Mouse (Mus musculus): ENCODE results near the gene Tnfrsf12a. TPM values are rescaled to one million over a fixed set of nuclear protein-coding genes. Genes with fewer than 3 reads are reported as not detected.

Tnfrsf12a gene
- polyA plus RNA-seq, 1 experiment from 2014 or later: 10.4 TPM

DNA sequence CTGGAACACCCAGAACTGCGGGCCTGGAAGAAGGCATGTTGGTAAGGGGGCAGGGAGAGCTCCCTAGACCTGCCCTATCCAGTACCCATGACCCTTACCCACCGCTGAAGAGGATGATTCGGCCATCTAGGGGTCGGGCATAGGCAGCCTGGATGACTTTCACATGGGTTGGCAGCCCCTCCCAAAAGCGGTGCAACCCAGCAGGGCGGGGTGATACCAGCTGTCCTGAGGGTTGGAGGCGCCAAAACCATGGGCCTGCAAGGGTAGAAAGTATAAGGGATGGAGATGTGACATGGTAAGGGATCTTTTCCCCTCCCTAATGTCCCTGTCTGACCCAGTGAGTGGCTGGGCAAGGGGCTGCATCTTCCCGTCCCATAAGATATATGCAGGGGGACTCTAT, 46.0 kb downstream of the Tnfrsf12a start:
- no peak overlapping the region for H3K4me3 ChIP-seq
- no peaks in the 10 kb centered on the region for H3K36me3 ChIP-seq
- H3K4me2 ChIP-seq: no peak overlapping the region
- H3K27ac ChIP-seq: no peak overlapping the region
- no peaks in the 10 kb centered on the region for H3K9me3 ChIP-seq
- 83% methylated on average over 8 of the region's 8 CpGs for WGBS
- peaks cover 4% of the 10 kb centered on the region; the same call in 1 of the 2 replicates for H3K4me1 ChIP-seq
- ATAC-seq (ENCODE audit: insufficient number of reproducible peaks, insufficient read depth, low FRiP score, low TSS enrichment, low read depth): no peak
- no peak overlapping the region for H3K9ac ChIP-seq
- peaks cover 5% of the 10 kb centered on the region; the same call in 1 of the 2 replicates for H3K27me3 ChIP-seq

DNA sequence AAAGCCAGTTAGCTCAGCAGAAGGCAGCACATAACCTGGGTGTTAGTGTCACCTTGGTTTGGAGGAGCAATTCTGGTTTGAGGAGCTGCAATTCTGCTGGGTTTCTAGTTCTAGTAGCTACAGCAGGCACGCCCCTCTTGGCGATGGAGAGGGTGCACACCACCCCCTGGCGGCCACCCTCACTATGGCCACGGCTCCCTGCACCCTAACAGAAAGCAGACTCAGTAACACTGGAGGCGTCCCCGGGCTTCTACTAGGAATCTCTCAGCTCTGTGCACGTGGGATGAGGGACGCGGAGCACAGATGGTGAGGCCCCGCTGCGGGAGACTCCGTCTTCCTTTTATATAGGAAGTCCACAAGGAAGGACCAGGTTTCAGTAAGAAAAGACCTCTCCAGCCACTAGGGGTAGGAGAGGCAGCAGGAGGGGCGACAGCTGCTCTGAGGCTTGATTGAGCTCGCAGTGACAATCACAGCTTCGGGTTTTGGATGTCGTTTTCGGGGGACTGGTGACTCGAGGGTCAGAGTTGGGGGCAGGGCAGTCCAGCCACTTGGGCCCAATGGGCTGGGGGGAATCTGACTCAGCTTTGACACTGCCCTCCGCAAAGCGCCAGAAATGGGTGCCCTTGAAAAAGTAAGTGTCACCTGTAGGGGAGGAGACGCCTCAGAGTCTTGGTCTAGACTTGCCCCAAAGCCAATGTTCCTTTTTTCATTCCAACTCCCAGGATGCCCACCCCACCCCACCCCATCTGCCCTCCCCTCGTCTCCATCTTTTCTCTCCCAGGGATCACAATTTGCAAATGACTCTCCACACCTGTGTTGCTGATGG, 46.9 kb downstream of the Tnfrsf12a start:
- ATAC-seq (ENCODE audit: insufficient number of reproducible peaks, insufficient read depth, low FRiP score, low TSS enrichment, low read depth): peak; percentile 78
- peak overlapping the region; percentile 65 for H3K9ac ChIP-seq
- 16% methylated on average over 22 of the region's 22 CpGs for WGBS
- no peaks in the 10 kb centered on the region for H3K36me3 ChIP-seq
- H3K4me3 ChIP-seq: peak overlapping the region; percentile 27
- H3K27me3 ChIP-seq: peaks cover 5% of the 10 kb centered on the region; the same call in 1 of the 2 replicates
- peak overlapping the region; percentile 57 for H3K4me2 ChIP-seq
- no peak overlapping the region for H3K27ac ChIP-seq
- peaks cover 4% of the 10 kb centered on the region; the same call in 1 of the 2 replicates for H3K4me1 ChIP-seq
- H3K9me3 ChIP-seq: no peaks in the 10 kb centered on the region

DNA sequence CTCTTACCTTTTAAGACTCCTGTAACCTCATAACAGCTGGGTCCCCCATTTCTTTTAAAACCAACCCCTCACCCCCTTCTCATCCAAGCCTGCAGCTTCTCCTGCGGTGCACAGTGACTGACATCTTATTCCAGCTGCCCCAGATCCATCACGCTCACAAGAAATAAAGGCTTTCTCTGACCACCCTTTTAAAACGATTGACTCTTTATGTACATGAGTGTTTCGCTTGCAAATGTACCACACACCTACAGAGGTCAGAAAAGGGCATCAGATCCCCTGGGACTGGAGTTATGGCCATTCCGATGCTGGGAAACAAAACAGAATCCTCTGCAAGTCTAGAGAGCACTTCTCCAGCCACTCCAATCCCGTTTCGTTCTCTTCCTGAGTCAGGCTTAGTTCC, 49.5 kb downstream of the Tnfrsf12a start:
- 41% methylated on average over 7 of the region's 7 CpGs for WGBS
- Histone ChIP-seq H3K9ac (no peak overlapping the region), H3K27ac (no peak overlapping the region), H3K36me3 (no peaks in the 10 kb centered on the region), H3K27me3 (peaks cover 5% of the 10 kb centered on the region; the same call in 1 of the 2 replicates), H3K4me1 (peaks cover 4% of the 10 kb centered on the region; the same call in 1 of the 2 replicates), H3K9me3 (no peaks in the 10 kb centered on the region), H3K4me3 (no peak overlapping the region), H3K4me2 (no peak overlapping the region)
- no peak for ATAC-seq (ENCODE audit: insufficient number of reproducible peaks, insufficient read depth, low FRiP score, low TSS enrichment, low read depth)

Other genes with a start within 250 kb of the Tnfrsf12a start
- not detected in 2 replicates for gene Vmn2r117, start 197.8 kb downstream of the Tnfrsf12a start, polyA plus RNA-seq (2015; fragmentation: Nextera tagmentation; extraction: Ambion mirVana)
- gene Zfp213, start 113.2 kb downstream of the Tnfrsf12a start, polyA plus RNA-seq (2015; fragmentation: Nextera tagmentation; extraction: Ambion mirVana): 20.0 and 22.5 TPM in 2 replicates
- 18.2 and 21.9 TPM in 2 replicates for gene Zfp13, start 78.0 kb downstream of the Tnfrsf12a start, polyA plus RNA-seq (2015; fragmentation: Nextera tagmentation; extraction: Ambion mirVana)
- gene Zscan10, start 76.6 kb downstream of the Tnfrsf12a start, polyA plus RNA-seq (2015; fragmentation: Nextera tagmentation; extraction: Ambion mirVana): 0.27 and 0.37 TPM in 2 replicates
- gene Mmp25, start 32.2 kb downstream of the Tnfrsf12a start, polyA plus RNA-seq (2015; fragmentation: Nextera tagmentation; extraction: Ambion mirVana): 0.55 and 0.77 TPM in 2 replicates
- gene Bicdl2, start 17.0 kb downstream of the Tnfrsf12a start, polyA plus RNA-seq (2015; fragmentation: Nextera tagmentation; extraction: Ambion mirVana): 3.8 TPM in 2 replicates
- 64.0 and 79.4 TPM in 2 replicates for gene Hcfc1r1, start 3.9 kb downstream of the Tnfrsf12a start, polyA plus RNA-seq (2015; fragmentation: Nextera tagmentation; extraction: Ambion mirVana)
- gene Thoc6, start 3.6 kb downstream of the Tnfrsf12a start, polyA plus RNA-seq (2015; fragmentation: Nextera tagmentation; extraction: Ambion mirVana): 46.6 and 53.5 TPM in 2 replicates
- 34.8 and 47.1 TPM in 2 replicates for gene Cldn6, start 1.8 kb upstream of the Tnfrsf12a start, polyA plus RNA-seq (2015; fragmentation: Nextera tagmentation; extraction: Ambion mirVana)
- gene Cldn9, start 6.6 kb upstream of the Tnfrsf12a start, polyA plus RNA-seq (2015; fragmentation: Nextera tagmentation; extraction: Ambion mirVana): 8.7 and 14.3 TPM in 2 replicates
- 0.25 and 0.32 TPM in 2 replicates for gene 1520401A03Rik, start 45.3 kb upstream of the Tnfrsf12a start, polyA plus RNA-seq (2015; fragmentation: Nextera tagmentation; extraction: Ambion mirVana)
- 49.3 and 56.2 TPM in 2 replicates for gene Pkmyt1, start 48.9 kb upstream of the Tnfrsf12a start, polyA plus RNA-seq (2015; fragmentation: Nextera tagmentation; extraction: Ambion mirVana)
- gene Paqr4, start 63.4 kb upstream of the Tnfrsf12a start, polyA plus RNA-seq (2015; fragmentation: Nextera tagmentation; extraction: Ambion mirVana): 12.4 and 12.5 TPM in 2 replicates
- 31.7 and 42.3 TPM in 2 replicates for gene Kremen2, start 68.4 kb upstream of the Tnfrsf12a start, polyA plus RNA-seq (2015; fragmentation: Nextera tagmentation; extraction: Ambion mirVana)
- gene Flywch1, start 94.1 kb upstream of the Tnfrsf12a start, polyA plus RNA-seq (2015; fragmentation: Nextera tagmentation; extraction: Ambion mirVana): 90.2 and 95.6 TPM in 2 replicates
- 54.1 and 65.1 TPM in 2 replicates for gene Flywch2, start 108.6 kb upstream of the Tnfrsf12a start, polyA plus RNA-seq (2015; fragmentation: Nextera tagmentation; extraction: Ambion mirVana)
- 616 and 642 TPM in 2 replicates for gene Srrm2, start 113.1 kb upstream of the Tnfrsf12a start, polyA plus RNA-seq (2015; fragmentation: Nextera tagmentation; extraction: Ambion mirVana)
- 1,169 and 1,240 TPM in 2 replicates for gene Elob, start 151.7 kb upstream of the Tnfrsf12a start, polyA plus RNA-seq (2015; fragmentation: Nextera tagmentation; extraction: Ambion mirVana)
- 0.38 and 0.48 TPM in 2 replicates for gene Prss33, start 158.6 kb upstream of the Tnfrsf12a start, polyA plus RNA-seq (2015; fragmentation: Nextera tagmentation; extraction: Ambion mirVana)
- gene Prss32, start 166.4 kb upstream of the Tnfrsf12a start, polyA plus RNA-seq (2015; fragmentation: Nextera tagmentation; extraction: Ambion mirVana): 0.78 TPM in 1 of 2 replicates, not detected in the other
- 2.0 TPM in 2 replicates for gene Prss41, start 166.7 kb upstream of the Tnfrsf12a start, polyA plus RNA-seq (2015; fragmentation: Nextera tagmentation; extraction: Ambion mirVana)
- not detected in 2 replicates for gene Prss21, start 190.6 kb upstream of the Tnfrsf12a start, polyA plus RNA-seq (2015; fragmentation: Nextera tagmentation; extraction: Ambion mirVana)
- gene Dcpp1, start 203.4 kb upstream of the Tnfrsf12a start, polyA plus RNA-seq (2015; fragmentation: Nextera tagmentation; extraction: Ambion mirVana): not detected in 2 replicates
- not detected in 2 replicates for gene Dcpp2, start 203.4 kb upstream of the Tnfrsf12a start, polyA plus RNA-seq (2015; fragmentation: Nextera tagmentation; extraction: Ambion mirVana)
- gene Dcpp3, start 240.0 kb upstream of the Tnfrsf12a start, polyA plus RNA-seq (2015; fragmentation: Nextera tagmentation; extraction: Ambion mirVana): not detected in 2 replicates